Mouse (Mus musculus) left cerebral cortex, adult 8-10 months (tissue): Measurements from ENCODE around the gene Macrod2. TPM values are rescaled to one million over a fixed set of nuclear protein-coding genes. Genes with fewer than 3 reads are reported as not detected.

Experiments used
- DNase-seq, 2 experiments: peaks; one replicate each; pipeline ENCODE4 v3.0.0; 2022; ENCODE audit warnings: low spot score in 2 of 2
- total RNA-seq, 4 experiments: library from RNA; stranded (reverse); gene quantifications; 2 replicates each; pipeline ENCODE4 v1.2.4; 2022

Macrod2 gene
- total RNA-seq, 4 experiments from 2014 or later = 48.9 to 57.5 (median 51.2) TPM

DNA sequence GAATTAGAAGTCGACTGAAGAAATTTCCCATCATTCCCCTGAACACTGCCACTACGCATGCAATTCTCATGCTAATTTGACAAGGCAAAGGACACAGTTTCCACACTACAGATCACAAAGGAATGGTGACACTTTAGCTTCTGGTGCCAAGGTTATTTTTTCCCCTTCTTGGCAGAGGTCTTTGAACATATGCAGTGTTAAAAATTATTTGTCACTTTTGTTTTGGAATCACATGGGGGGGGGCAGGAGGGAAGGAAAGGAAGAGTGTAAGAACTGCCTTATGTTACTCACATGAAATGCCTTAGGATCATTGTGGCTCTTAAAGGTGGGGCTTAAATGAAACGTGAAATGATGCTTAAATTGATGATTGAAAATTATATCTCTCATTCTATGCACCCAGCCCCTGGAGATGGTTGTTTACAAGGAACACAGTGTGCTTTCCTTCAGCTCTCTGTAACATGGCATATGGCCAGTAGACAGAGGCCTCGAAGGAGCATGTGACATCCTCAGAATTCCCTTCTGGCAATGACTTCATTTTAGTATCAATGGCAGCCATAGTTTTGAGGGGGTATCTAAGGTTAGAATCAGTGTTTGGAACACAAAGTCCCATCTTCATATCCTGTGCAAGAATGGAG lies 1422.6 kb downstream of the Macrod2 start:
- DNase-seq = no peak

DNA sequence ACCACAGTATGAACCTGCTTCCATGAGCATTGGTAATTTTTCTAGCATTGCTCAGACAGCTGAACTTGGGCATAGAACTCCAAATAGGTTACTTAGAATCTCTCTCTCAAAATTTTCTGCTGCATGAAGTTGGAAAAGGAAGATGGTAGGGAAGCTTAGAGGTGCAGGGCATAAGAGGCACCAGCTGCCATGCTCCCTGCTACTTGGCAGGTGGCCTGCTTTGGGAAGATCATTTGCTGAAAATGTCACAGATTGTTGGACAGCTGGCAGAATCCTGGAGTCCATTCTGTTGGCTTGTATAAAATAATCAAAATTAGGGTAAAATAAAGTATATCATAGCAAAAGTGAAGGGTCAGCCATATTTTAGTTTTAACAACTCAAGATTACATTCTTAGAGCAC lies 1425.7 kb downstream of the Macrod2 start:
- no peak for DNase-seq

DNA sequence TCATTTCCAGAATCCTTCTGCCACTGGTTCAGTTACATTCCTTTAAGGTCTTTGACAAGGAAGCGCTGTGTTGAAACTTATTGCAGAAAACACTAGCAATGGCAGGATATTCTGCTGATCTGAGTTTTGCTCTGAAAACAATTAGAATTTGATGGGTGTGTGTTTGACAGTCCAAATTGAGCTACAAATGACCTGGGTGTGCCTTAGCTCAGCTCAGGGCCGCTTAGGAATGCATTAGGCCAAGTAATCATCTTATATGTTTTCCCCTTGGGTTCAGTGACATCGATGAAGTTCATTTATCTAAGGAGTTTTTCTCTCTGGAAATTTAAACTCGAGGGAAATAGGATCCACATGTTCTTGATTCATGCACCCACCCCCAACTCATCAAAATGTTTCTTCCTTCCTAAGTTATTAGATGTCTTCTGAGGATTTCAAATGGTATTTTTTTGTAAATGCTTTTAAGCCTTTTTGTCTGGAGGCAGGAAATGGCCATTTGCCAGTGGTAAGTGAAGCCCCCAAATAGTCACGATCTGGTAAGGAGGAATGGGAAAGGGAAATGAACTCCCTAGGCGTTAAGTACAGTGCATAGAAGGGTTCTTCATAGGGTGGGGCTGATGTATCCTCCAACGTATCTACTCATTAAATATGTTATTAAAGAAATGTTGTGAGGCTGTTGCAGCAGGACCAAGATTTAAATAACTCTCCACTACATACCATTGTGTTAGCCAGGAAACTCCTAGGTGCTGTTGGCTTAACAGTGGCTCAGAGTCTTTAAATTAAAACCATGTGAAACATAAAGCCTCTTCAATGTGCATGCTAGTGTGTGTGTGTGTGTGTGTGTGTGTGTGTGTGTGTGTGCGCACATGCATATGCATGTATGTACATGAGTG lies 1430.7 kb downstream of the Macrod2 start:
- DNase-seq = no peak

DNA sequence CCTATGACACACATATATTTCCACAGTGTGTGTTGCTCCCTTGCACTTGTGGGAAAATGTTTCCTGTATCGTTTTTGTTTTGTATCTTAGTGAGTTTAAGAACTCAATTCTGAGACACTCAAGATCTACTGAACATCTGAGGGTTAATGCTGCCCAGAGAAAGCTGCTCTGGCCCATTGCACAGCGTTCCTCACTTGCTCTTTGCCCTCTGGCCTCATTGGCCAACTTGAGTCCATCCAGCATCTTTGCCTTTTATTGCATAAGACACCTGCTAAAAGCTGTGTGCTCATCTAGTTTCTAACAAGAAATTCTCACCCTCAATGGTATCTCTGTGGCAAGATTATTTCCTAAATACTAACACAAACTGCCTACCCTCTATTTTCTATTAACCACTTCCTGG lies 1435.4 kb downstream of the Macrod2 start:
- DNase-seq = no peak

DNA sequence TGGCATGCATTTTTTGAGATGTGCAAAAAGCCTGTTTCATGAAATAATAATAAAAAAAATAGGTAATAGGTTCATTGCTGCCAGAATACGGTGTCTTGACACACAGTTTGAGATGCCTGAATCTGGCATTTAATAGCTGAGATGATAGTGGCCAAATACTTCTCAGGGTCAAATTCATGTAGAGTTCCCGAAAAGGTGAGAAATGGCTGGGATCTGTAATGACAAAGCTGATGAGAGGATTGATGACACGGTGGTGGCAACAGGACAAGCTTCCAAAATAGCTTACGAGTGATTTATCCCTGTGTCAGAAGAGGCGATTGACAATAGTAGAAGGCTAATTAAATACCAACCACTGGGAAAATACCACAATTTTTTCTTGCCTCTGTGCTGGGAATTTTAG lies 1436.4 kb downstream of the Macrod2 start:
- DNase-seq = no peak

DNA sequence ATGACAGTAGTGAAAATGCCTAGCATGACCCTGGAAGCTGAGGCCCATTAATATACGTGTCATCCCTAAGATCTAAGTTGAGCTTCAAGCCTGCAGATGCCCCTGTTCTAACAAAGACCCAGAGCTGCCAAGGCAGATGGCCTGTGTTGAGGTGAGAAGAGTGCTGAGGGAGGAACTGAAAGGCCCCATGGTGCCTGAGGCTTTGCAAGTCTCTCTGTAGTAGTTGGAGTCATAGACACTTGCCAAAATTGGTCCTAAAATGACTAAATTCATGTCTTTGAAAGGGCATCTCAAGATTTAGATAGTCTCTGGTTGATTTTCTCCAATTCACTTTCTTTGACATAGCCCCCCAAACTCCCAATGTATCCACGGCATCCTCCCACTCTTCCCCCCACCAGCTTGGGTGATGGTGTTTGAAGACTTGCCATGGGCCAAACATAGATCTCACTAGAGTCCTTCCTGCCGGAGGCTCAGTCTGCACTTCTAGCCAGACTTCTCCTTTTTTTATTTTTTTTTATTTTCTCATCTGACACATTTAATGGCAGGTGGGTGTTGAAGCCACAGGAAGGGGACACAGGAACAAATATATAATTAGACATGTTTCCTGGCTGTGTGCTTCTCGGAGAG lies 1439.2 kb downstream of the Macrod2 start:
- no peak for DNase-seq

DNA sequence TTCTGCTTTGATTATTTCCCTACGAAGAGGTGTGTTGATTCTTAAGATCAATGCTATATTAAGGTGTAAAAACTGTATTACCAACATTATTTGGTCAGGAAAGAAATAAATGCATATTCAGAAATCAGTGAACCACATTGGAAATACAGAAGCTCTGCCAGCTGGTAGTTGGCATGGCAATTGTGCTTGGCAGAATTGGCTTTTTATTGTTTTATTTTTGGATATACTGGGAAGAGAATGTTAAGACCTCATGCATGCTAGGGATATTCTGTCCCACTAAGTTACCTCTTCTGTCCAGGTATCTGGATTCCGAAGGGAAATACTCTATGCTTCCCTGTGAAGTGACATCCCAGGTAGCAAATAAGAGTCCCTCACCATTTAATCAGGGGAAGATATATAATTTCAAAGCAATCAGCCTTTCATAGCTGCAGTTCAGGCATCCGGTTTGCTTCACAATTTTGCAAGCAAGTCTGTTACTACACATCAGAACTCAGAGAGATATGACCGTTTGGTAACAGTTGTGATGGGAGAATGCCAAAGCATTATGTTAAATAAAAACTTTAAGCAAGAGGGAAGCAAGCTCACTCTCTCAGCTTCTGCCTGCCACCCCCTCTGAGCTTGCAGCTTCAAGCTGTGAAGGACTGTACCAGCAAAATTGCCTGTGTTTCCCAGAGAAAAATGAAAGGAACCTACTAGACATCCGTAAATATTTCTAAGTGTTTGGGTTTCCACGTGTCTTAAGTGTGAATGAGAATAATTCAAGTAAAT lies 1449.5 kb downstream of the Macrod2 start:
- DNase-seq = peak; percentile 3 to 59

DNA sequence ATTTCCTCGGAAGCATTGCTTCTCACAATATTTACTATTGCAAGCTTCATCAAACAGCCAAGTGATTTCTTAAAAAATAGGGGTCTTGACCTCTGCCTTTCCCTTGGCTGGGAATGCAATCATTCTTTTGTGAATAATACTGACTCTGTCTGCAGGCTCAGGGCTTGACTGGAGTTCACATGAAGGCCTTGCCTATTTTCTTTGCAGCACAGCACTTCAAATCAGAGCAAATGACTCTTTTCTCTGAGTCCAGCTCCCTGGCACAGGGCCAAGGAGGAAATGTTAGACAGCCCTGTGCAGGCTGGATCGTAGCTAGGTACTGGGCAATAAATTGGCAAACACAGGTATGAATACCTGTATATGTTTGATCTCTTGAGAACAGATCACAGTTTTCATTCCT lies 1464.1 kb downstream of the Macrod2 start:
- no peak for DNase-seq

DNA sequence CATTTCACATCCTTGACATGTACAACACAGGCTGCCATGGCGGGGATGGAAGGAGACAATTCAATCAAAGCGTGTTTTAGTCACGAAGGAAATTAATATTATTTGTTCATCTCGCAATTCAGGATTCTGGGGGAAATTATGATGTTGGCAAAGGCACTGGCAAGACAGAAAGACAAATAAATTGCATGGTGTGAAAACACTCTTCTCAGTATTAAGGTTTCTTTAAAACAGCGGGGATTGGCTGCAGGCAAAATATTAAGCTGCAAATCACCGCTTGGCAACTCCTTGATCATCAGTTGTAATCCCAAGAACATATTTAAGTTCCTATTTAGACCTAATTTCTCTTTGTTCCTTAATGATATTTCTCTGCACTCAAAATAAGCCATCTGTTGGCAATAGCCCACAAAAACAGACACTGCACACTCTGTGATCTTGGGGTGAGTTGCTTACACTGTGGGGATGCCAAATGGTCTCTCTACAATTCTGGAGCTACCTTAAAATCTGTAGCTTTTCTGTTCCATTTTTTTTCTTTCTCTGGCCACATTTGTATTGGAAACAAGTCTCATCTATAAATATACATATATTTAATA lies 1466.7 kb downstream of the Macrod2 start:
- no peak for DNase-seq

DNA sequence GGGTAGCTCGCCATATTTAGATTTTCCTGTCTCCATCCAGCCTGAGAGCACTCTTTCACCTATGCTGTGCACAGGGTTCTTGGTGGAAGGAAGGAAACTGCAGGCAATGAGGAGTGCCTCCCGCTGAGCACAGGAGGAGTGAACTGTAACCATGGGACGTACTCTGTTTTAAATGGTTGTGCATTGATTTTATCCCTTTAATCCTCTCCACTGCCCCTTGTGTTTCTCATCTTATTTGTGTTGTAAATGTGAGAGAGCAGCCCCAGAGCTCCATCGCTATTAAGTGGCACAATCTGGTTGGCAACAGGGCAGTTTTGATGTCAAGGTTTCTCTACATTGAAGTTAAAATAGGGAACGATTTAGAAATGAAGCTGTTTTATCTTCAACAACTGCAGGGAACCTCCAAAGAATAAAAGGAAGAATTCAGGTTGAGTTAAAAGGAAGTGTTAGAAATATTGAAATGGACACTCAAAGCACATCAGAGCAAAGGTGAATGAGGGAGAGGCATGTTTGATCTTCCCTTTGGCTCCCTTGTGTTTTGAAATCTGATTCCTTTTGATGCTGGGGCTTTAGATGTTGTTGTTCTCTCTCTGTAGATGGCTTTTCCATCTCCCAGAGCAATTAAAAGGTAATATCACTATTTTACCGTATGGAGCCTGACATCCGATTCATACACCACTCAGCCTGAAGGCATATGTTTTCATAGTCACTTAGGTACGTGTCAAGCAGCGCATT lies 1467.6 kb downstream of the Macrod2 start:
- DNase-seq = no peak

DNA sequence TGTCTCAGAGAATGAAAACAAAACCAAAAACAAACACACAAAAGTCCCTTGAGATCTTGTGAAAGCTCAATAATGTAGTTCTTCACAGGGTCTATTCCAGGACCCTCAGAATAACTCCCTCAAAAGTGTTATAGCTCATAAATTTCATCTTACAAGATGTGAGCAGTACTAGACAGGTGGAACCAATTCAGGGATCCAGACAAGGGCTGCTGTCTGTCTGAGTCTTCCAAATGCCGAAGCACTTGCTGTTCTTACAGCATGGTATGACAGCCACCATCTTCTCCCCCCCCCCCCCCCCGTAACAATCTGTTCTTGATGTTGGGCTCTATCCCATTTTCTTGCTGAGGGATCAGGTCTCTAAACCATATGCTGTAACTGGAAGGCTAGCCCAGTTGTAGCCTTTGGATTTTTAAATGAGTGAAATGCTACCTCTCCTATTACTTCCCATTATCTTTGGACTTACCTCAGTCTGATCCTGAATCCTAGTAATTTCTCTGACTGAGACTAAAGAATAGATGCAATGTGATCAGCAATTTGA lies 1468.6 kb downstream of the Macrod2 start:
- no peak for DNase-seq

DNA sequence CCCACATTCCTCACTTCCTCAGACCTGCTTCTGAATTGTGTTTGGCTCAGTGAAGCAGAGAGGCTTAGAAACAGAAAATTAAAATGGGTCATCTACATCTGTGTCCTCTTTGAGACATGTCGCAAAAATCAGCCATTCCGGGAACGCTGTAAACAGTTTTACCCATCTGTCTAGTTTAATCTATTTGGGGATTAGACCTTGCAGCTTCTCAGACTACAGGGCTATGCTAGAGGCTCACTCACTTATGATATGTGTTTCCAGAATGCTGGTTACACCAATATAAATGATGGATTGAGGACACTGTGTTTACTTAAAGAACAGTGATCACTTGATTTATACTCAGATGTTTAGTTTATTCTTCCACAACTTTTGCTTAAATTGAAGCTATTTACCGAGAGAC lies 1475.8 kb downstream of the Macrod2 start:
- DNase-seq = no peak

DNA sequence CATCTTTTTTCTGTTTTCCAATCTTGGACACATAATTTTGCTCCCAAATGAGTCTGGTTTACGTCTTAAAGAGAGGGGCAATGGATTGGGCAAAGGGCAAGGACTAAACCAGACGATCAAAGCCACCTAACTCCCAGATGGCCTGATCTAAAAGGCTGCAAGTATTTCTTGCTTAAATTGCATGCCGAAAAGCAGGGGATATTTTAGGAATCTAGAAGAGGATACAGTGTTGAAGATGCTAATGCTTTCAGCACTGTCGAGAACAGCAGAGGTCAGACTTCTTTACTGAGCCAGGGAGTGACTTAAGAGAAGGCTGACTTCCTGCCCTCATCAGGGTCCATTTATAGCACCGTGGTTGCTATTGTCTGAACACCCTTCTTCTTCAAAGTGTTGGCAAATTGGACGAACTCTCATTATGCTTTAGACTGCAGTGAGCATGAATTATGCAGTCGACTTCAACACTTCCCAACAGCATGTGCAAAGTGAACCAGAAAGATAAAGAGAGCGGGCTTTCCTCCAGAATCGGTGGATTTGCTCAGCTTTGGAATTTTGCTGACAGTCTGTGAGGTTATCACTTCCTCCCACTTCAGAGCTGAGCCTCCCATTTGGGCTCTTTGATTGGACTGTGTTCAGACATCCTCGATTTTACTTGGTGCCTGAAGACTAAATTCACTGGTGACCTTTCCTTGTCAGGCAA lies 1481.2 kb downstream of the Macrod2 start:
- peak; percentile 7 to 41 for DNase-seq

DNA sequence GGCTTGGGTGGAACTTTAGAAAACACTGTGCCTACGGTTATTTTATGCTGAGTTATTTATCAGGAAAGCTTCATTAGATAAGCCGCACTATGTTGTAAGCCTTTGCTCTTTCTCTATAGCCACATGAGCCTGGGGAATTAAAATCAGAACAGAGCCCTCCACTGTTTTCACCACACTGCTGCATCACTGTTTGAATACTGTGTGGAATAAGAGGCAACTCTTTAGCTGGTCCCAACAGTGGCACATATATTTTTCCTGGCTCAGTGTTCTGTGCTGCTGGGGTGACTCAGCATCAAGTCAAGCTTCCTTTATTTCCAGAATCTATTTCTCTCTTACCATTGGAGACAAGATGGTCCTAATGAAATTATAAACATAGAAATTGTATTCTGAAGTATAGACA lies 1481.8 kb downstream of the Macrod2 start:
- DNase-seq = no peak

DNA sequence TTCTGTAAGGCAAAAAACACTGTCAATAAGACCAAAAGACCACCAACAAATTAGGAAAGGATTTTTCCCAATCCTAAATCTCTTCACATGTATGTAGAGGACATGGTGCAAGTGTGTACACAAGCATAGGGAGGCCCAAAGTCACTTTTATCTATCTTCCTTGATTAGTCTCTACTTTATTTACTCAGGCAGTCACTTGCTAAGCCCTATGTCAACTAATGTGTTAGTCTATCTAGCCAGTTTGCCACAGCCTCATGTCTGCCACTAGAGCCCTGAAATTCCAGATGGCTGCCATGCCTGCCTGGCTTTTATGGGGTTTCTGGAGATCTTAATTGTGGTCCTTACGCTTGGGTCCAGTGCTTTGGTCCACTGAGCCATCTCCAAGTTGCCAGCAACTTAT lies 1483.4 kb downstream of the Macrod2 start:
- no peak for DNase-seq

DNA sequence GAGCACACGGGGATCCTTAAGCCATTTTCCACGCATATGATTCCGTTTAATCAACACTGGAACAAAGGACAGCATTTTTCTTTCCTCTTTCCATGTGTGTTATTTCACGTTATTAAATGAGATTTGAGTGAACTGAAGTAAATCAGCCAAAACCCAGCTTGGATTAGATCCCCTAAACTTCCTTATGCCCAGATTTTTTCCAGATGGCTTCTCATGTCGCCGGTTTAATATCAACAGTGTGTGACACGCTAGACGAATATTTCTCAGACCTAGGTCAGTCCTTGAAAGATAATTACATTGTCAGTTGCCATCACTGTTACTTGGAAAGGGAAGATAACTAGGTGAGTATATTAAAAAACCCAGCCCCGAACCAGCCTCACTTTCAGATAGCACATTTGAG lies 1484.6 kb downstream of the Macrod2 start:
- DNase-seq = no peak

DNA sequence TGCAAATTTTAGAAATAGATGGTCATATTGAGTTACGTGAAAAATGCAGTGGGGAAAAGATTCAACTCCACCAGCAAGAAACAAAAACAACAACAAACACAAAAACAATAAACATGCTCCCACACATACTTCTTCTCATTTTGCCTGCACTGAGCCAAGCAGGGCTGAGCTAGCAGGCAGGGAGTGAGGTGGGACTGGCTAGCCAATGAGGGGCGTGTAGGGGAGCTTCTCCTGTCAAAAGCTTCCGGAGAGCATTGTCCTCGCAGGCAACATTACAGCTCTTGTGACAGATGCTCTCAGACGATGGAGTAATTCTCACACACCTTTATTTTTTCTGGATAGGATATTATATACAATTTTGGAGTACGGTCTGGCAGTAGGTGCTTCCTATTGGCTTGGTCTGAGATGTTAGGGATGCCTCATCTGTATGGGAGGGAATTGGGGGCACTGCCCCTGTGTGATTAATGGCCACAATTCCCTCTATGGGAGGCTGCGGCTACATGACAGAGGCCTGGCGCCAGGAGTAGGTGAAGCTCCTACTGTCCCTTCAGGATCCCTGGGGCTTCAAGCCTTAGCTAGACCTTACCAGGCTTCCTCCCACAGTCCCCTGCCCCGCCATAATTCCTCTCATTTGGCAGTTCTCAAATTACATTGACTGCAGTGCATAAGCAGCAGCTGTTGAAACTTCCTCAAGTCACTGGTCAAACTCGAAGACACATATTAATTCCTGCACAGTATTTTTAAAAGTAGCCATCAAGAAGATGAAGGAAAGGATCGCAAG lies 1491.8 kb downstream of the Macrod2 start:
- no peak for DNase-seq

DNA sequence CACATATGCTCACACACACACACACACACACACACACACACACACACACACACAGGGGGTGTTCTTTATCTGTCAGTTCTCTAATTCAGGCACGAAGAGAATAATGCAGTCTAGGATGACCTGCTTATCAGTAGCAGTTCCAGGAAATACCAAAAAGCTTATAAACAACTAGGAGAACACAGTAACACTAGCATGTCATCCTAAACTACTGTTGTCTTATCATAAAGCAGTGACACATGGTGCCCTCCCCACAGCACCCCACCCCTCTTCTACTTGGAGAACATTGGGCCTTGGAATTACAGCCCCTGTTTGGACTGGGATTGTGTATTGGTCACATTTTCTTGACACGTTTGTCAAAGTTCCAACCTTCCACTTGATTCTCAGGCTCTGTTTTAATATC lies 1494.4 kb downstream of the Macrod2 start:
- no peak for DNase-seq

DNA sequence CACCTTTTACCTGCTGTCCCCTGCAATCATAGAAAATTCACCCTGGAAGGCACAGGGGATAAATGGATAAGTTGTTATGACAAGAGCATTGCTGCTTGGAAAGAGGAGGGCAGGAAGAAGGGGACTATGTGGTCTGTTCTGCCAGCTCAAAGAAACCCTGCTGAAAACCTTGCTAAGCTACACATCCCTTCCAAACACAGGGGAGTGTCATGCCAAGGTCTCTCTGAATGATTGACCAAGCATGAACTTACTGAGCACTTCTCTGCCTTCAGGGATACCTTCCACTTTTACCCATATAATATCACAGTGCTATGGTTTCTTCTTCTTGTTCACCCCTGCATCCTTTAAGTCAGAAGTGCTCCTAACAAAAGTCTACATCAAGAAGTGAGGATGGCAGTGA lies 1502.8 kb downstream of the Macrod2 start:
- no peak for DNase-seq
